Mouse (Mus musculus): ENCODE results near the gene Snph. TPM values are rescaled to one million over a fixed set of nuclear protein-coding genes. Genes with fewer than 3 reads are reported as not detected.
"Not testable (repeated sequence)": the region's sequence is repeated elsewhere in the genome, so short reads cannot be mapped to it uniquely, and the experiment has no call there.

Snph gene
- polyA plus RNA-seq, 1 experiment, result 131 TPM

GRCm38 (mm10) chr2:151623776-151624175, 8.6 kb downstream of the Snph start:
- no peak for TF ChIP-seq POLR2A (IDR thresholded peaks at IDR 0.05; ENCODE audit: borderline replicate concordance, insufficient read depth, low read length)
- no peak for TF ChIP-seq CTCF (IDR thresholded peaks at IDR 0.05; ENCODE audit: borderline replicate concordance, insufficient read depth, low read depth, low read length)
- no peaks in the 10 kb centered on the region; the same call in 1 of the 2 replicates for H3K4me1 ChIP-seq (ENCODE audit: control insufficient read depth, insufficient read depth, low read length)
- 95% methylated on average over 3 of the region's 3 CpGs for WGBS
- H3K4me3 ChIP-seq (replicated peaks; ENCODE audit: insufficient read depth, low read depth, low read length), result no peak overlapping the region
- no peaks in the 10 kb centered on the region for H3K27me3 ChIP-seq (ENCODE audit: control insufficient read depth, insufficient read depth, low read length)
- H3K27ac ChIP-seq (ENCODE audit: insufficient read depth, low read length), result no peak overlapping the region
- no peak for DNase-seq

- no peaks in the 10 kb centered on the region for H3K27me3 ChIP-seq (ENCODE audit: control insufficient read depth, insufficient read depth, low read length)
- no peak overlapping the region for H3K4me3 ChIP-seq (replicated peaks; ENCODE audit: insufficient read depth, low read depth, low read length)
- H3K27ac ChIP-seq (ENCODE audit: insufficient read depth, low read length), result no peak overlapping the region
- 89% methylated on average over 6 of the region's 6 CpGs for WGBS
- TF ChIP-seq POLR2A (IDR thresholded peaks at IDR 0.05; ENCODE audit: borderline replicate concordance, insufficient read depth, low read length), result no peak
- TF ChIP-seq CTCF (IDR thresholded peaks at IDR 0.05; ENCODE audit: borderline replicate concordance, insufficient read depth, low read depth, low read length), result no peak
- no peak for DNase-seq
- no peaks in the 10 kb centered on the region for H3K4me1 ChIP-seq (ENCODE audit: control insufficient read depth, insufficient read depth, low read length)
Observed at GRCm38 (mm10) chr2:151616551-151617329, 15.7 kb downstream of the Snph start.

- DNase-seq; H3K27me3 ChIP-seq (ENCODE audit: control insufficient read depth, insufficient read depth, low read length); H3K4me3 ChIP-seq (replicated peaks; ENCODE audit: insufficient read depth, low read depth, low read length); H3K4me1 ChIP-seq (ENCODE audit: control insufficient read depth, insufficient read depth, low read length); H3K27ac ChIP-seq (ENCODE audit: insufficient read depth, low read length): not testable (repeated sequence)
- WGBS, result 81% methylated on average over 8 of the region's 8 CpGs
Observed at GRCm38 (mm10) chr2:151615779-151616178, 16.6 kb downstream of the Snph start.

- 73% methylated on average over 3 of the region's 3 CpGs for WGBS
- H3K27ac ChIP-seq (ENCODE audit: insufficient read depth, low read length), result no peak overlapping the region
Observed at GRCm38 (mm10) chr2:151609974-151610373, 22.4 kb downstream of the Snph start.

GRCm38 (mm10) chr2:151608435-151608834, 24.0 kb downstream of the Snph start:
- Histone ChIP-seq H3K27ac (ENCODE audit: insufficient read depth, low read length) (no peak overlapping the region), H3K4me1 (ENCODE audit: control insufficient read depth, insufficient read depth, low read length) (peaks cover 40% of the 10 kb centered on the region), H3K27me3 (ENCODE audit: control insufficient read depth, insufficient read depth, low read length) (no peaks in the 10 kb centered on the region), H3K4me3 (replicated peaks; ENCODE audit: insufficient read depth, low read depth, low read length) (no peak overlapping the region)
- WGBS, result 0% methylated on average over 1 of the region's 1 CpGs
- TF ChIP-seq POLR2A (IDR thresholded peaks at IDR 0.05; ENCODE audit: borderline replicate concordance, insufficient read depth, low read length) (no peak), CTCF (IDR thresholded peaks at IDR 0.05; ENCODE audit: borderline replicate concordance, insufficient read depth, low read depth, low read length) (no peak)
- DNase-seq, result peak; percentile 76 to 88

More at GRCm38 (mm10) chr2:151609974-151610373, 22.4 kb downstream of the Snph start:
- Histone ChIP-seq H3K4me1 (ENCODE audit: control insufficient read depth, insufficient read depth, low read length) (peaks cover 29% of the 10 kb centered on the region), H3K4me3 (replicated peaks; ENCODE audit: insufficient read depth, low read depth, low read length) (no peak overlapping the region), H3K27me3 (ENCODE audit: control insufficient read depth, insufficient read depth, low read length) (no peaks in the 10 kb centered on the region)
- no peak for DNase-seq
- TF ChIP-seq CTCF (IDR thresholded peaks at IDR 0.05; ENCODE audit: borderline replicate concordance, insufficient read depth, low read depth, low read length) (no peak), POLR2A (IDR thresholded peaks at IDR 0.05; ENCODE audit: borderline replicate concordance, insufficient read depth, low read length) (no peak)

- peak; percentile 56 to 72 for DNase-seq
- Histone ChIP-seq H3K27ac (ENCODE audit: insufficient read depth, low read length) (no peak overlapping the region), H3K4me1 (ENCODE audit: control insufficient read depth, insufficient read depth, low read length) (peaks cover 40% of the 10 kb centered on the region), H3K27me3 (ENCODE audit: control insufficient read depth, insufficient read depth, low read length) (no peaks in the 10 kb centered on the region), H3K4me3 (replicated peaks; ENCODE audit: insufficient read depth, low read depth, low read length) (no peak overlapping the region)
- WGBS, result 21% methylated on average over 11 of the region's 11 CpGs
- TF ChIP-seq POLR2A (IDR thresholded peaks at IDR 0.05; ENCODE audit: borderline replicate concordance, insufficient read depth, low read length) (no peak), CTCF (IDR thresholded peaks at IDR 0.05; ENCODE audit: borderline replicate concordance, insufficient read depth, low read depth, low read length) (no peak)
Observed at GRCm38 (mm10) chr2:151605437-151605987, 26.9 kb downstream of the Snph start.

- WGBS, result 62% methylated on average over 4 of the region's 4 CpGs
Observed at GRCm38 (mm10) chr2:151603630-151604029, 28.8 kb downstream of the Snph start.

DNA sequence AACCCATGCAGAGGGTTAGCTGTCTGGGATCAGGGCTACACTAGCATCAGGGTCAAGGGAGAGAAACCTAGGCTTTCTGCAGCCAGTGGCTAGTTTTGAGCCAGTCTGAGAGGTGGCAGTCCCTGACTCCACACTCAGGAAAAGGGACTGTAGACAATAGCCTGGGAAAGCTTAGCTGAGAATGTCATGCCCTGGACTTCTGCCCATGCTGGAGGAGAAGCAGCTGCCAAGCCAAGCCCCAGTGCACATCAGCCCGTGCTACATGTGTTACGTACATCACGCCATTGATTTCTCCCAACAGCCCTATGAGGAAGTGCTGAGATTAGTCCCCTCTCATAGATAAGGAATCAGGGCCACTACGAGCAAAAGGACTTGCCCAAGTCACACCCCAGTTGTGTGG, 30.3 kb downstream of the Snph start:
- TF ChIP-seq CTCF (IDR thresholded peaks at IDR 0.05; ENCODE audit: borderline replicate concordance, insufficient read depth, low read depth, low read length), result no peak
- DNase-seq, result no peak
- H3K27me3 ChIP-seq (ENCODE audit: control insufficient read depth, insufficient read depth, low read length), result no peaks in the 10 kb centered on the region
- peaks cover 21% of the 10 kb centered on the region for H3K4me1 ChIP-seq (ENCODE audit: control insufficient read depth, insufficient read depth, low read length)
- 85% methylated on average over 4 of the region's 4 CpGs for WGBS
- H3K4me3 ChIP-seq (replicated peaks; ENCODE audit: insufficient read depth, low read depth, low read length), result no peak overlapping the region
- no peak overlapping the region for H3K27ac ChIP-seq (ENCODE audit: insufficient read depth, low read length)

More at GRCm38 (mm10) chr2:151603630-151604029, 28.8 kb downstream of the Snph start:
- H3K4me3 ChIP-seq (replicated peaks; ENCODE audit: insufficient read depth, low read depth, low read length), result no peak overlapping the region
- no peak for TF ChIP-seq POLR2A (IDR thresholded peaks at IDR 0.05; ENCODE audit: borderline replicate concordance, insufficient read depth, low read length)
- TF ChIP-seq CTCF (IDR thresholded peaks at IDR 0.05; ENCODE audit: borderline replicate concordance, insufficient read depth, low read depth, low read length), result no peak
- H3K27ac ChIP-seq (ENCODE audit: insufficient read depth, low read length), result no peak overlapping the region
- no peaks in the 10 kb centered on the region for H3K27me3 ChIP-seq (ENCODE audit: control insufficient read depth, insufficient read depth, low read length)
- DNase-seq, result peak in 1 of 2 experiments; percentile 37
- peaks cover 29% of the 10 kb centered on the region for H3K4me1 ChIP-seq (ENCODE audit: control insufficient read depth, insufficient read depth, low read length)
